Mouse (Mus musculus): ENCODE data around the gene A930033H14Rik. TPM values are rescaled to one million over a fixed set of nuclear protein-coding genes. Genes with fewer than 3 reads are reported as not detected.

Gene A930033H14Rik
- polyA plus RNA-seq, 1 experiment from 2014 or later, result 2.0 TPM

DNA sequence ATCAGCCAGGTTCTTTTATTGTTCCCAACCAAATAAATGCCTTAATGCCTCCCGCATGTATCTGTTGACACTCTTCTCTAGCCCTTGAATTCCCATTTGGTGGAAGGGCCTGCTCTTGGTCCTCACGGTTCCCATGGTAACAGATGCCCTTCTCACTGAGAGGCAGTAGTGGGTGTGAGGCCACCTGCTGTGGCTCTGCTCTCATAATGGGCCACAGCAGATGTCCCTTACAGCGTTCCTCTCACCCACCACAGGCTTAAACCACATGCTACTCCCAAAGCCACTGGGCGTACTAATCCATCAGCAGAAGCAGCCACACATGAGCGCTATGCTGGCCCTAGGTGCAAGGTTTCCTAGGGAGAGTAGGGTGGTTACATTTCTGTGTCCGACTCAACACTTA is 25.4 kb upstream of the A930033H14Rik start:
- WGBS, result 51% methylated on average over 6 of the region's 6 CpGs
- H3K9me3 ChIP-seq (ENCODE audit: control insufficient read depth, low read length), result peaks cover 6% of the 10 kb centered on the region; the same call in 1 of the 2 replicates
- no peaks in the 10 kb centered on the region for H3K27me3 ChIP-seq (ENCODE audit: control insufficient read depth, insufficient read depth, low read length)
- no peaks in the 10 kb centered on the region for H3K36me3 ChIP-seq (replicated peaks; ENCODE audit: control insufficient read depth, insufficient read depth)
- H3K4me2 ChIP-seq (replicated peaks), result no peak overlapping the region
- no peaks in the 10 kb centered on the region for H3K4me1 ChIP-seq (replicated peaks; ENCODE audit: control insufficient read depth, insufficient read depth, low read length)
- no peak overlapping the region for H3K27ac ChIP-seq
- no peak overlapping the region for H3K9ac ChIP-seq
- DNase-seq (ENCODE audit: low spot score), result no peak
- no peak for ATAC-seq (ENCODE audit: low FRiP score)
- H3K4me3 ChIP-seq (replicated peaks; ENCODE audit: low read length), result no peak overlapping the region

DNA sequence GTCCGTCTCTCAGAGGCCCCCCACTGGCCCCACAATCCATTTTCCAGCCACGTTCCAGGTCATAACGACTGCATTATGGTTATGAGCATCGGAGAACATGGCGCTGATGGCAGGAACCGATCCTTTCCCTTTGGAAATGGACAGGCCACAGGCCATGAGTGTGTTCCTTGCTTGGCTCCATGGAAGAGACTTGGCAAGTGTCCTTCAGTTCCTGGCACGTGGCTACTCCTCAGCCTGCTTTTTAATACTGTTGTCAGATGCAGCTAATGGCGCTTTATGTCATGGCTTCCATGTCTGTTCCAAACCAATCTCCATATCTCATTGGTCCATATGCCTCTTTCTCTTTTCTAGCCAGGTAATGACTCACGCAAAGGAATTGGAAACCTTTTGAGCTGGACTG is 24.9 kb upstream of the A930033H14Rik start:
- H3K27ac ChIP-seq, result no peak overlapping the region
- peaks cover 6% of the 10 kb centered on the region; the same call in 1 of the 2 replicates for H3K9me3 ChIP-seq (ENCODE audit: control insufficient read depth, low read length)
- WGBS, result 88% methylated on average over 9 of the region's 9 CpGs
- H3K4me2 ChIP-seq (replicated peaks), result no peak overlapping the region
- no peak overlapping the region for H3K4me3 ChIP-seq (replicated peaks; ENCODE audit: low read length)
- H3K27me3 ChIP-seq (ENCODE audit: control insufficient read depth, insufficient read depth, low read length), result no peaks in the 10 kb centered on the region
- DNase-seq (ENCODE audit: low spot score), result no peak
- no peak for ATAC-seq (ENCODE audit: low FRiP score)
- H3K36me3 ChIP-seq (replicated peaks; ENCODE audit: control insufficient read depth, insufficient read depth), result no peaks in the 10 kb centered on the region
- no peak overlapping the region for H3K9ac ChIP-seq
- H3K4me1 ChIP-seq (replicated peaks; ENCODE audit: control insufficient read depth, insufficient read depth, low read length), result no peaks in the 10 kb centered on the region

DNA sequence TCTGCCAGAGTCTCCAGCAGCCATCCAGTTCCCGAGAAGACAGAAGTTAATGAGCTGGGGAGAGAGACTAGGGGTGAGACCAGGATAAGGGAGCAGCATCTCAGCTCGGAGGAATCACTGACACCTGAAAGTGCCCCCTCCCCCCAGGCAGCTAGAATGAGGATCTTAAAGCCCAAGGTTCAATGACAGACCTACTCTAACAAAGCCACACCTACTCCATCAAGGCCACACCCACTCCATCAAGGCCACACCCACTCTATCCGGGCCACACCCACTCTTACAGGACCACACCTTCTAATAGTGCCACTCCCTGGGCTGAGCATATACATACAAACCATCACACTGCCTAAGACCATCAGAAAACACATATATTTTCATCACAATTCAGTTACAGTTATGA is 24.3 kb upstream of the A930033H14Rik start:
- ATAC-seq (ENCODE audit: low FRiP score) (no peak), DNase-seq (ENCODE audit: low spot score) (no peak)
- no peaks in the 10 kb centered on the region for H3K4me1 ChIP-seq (replicated peaks; ENCODE audit: control insufficient read depth, insufficient read depth, low read length)
- no peak overlapping the region for H3K9ac ChIP-seq
- H3K4me3 ChIP-seq (replicated peaks; ENCODE audit: low read length), result no peak overlapping the region
- no peak overlapping the region for H3K27ac ChIP-seq
- H3K36me3 ChIP-seq (replicated peaks; ENCODE audit: control insufficient read depth, insufficient read depth), result no peaks in the 10 kb centered on the region
- H3K9me3 ChIP-seq (ENCODE audit: control insufficient read depth, low read length), result peaks cover 5% of the 10 kb centered on the region; the same call in 1 of the 2 replicates
- WGBS, result 88% methylated on average over 3 of the region's 3 CpGs
- H3K27me3 ChIP-seq (ENCODE audit: control insufficient read depth, insufficient read depth, low read length), result no peaks in the 10 kb centered on the region
- H3K4me2 ChIP-seq (replicated peaks), result no peak overlapping the region

DNA sequence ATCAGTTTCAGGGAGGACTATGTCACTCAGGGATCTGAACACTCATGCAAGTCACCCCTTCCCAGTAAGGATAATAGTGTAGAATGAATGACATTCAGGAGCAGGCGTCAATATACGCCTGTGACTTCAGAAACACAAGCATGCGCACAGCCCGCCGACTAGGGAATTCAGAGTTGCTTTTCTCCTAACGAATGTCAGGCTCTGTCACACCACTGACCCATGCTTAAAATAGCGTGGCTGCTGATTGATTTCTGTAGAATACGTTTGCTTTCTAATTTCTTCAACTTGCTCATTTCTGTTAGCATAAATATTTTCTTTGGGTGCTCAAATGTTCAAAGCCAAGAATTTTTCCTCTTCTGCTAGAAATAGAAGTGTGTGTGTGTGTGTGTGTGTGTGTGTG is 13.1 kb upstream of the A930033H14Rik start:
- no peak overlapping the region for H3K9ac ChIP-seq
- H3K9me3 ChIP-seq (ENCODE audit: control insufficient read depth, low read length), result no peaks in the 10 kb centered on the region
- WGBS, result 69% methylated on average over 8 of the region's 8 CpGs

DNA sequence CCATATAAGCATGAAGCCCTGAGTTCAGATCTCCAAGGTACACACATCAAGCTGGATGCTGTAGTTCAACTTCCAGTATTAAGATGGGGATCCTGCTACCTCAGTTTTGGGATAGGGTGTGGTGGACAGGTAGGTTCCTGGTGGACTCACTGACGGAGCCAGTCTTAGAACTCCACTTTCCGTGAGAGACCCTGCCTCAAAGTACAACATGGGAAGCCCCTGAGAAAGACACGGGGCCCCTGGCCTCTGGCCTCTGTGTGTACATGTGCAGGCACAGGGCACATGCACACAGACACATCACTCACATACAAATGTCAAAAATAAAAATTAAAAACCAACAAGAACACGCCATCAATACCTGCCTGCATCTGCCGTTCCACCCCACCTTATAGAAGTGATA is 12.6 kb upstream of the A930033H14Rik start:
- no peak for DNase-seq (ENCODE audit: low spot score)
- H3K27me3 ChIP-seq (ENCODE audit: control insufficient read depth, insufficient read depth, low read length), result no peaks in the 10 kb centered on the region
- whole genome bisulfite sequencing, result 97% methylated on average over 5 of the region's 5 CpGs
- no peak overlapping the region for H3K4me3 ChIP-seq (replicated peaks; ENCODE audit: low read length)
- H3K4me2 ChIP-seq (replicated peaks), result no peak overlapping the region
- H3K9ac ChIP-seq, result no peak overlapping the region
- H3K27ac ChIP-seq, result no peak overlapping the region
- no peaks in the 10 kb centered on the region for H3K9me3 ChIP-seq (ENCODE audit: control insufficient read depth, low read length)
- H3K4me1 ChIP-seq (replicated peaks; ENCODE audit: control insufficient read depth, insufficient read depth, low read length), result no peaks in the 10 kb centered on the region
- 0 out of 2 replicates have a peak, but pooled peaks cover under 1% of the 10 kb centered on the region for H3K36me3 ChIP-seq (replicated peaks; ENCODE audit: control insufficient read depth, insufficient read depth)
- no peak for ATAC-seq (ENCODE audit: low FRiP score)

More for the DNA sequence above, 13.1 kb upstream of the A930033H14Rik start:
- DNase-seq (ENCODE audit: low spot score), result no peak
- no peaks in the 10 kb centered on the region for H3K36me3 ChIP-seq (replicated peaks; ENCODE audit: control insufficient read depth, insufficient read depth)
- H3K4me2 ChIP-seq (replicated peaks), result no peak overlapping the region
- no peaks in the 10 kb centered on the region for H3K4me1 ChIP-seq (replicated peaks; ENCODE audit: control insufficient read depth, insufficient read depth, low read length)
- no peak overlapping the region for H3K4me3 ChIP-seq (replicated peaks; ENCODE audit: low read length)
- ATAC-seq (ENCODE audit: low FRiP score), result no peak
- H3K27ac ChIP-seq, result no peak overlapping the region
- no peaks in the 10 kb centered on the region for H3K27me3 ChIP-seq (ENCODE audit: control insufficient read depth, insufficient read depth, low read length)

DNA sequence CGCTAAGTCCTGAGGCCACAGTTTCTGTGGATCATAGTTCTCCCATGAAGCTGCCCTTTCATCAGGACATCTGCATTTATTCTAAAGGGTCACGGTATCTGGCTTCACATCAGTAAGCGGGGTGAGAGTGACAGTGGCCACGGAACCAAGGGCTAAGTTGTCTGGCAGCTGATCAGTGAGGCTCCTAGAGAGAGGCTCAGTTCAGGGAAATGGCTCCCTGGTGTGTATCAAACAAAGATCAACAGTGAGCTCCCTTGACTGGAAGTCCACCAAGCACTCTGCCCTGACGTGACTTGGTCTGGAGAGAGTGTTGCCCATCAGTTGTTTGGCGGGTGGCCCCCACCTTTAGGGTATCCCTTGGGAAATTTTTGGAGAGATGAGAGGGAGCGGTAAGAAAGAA is 11.4 kb upstream of the A930033H14Rik start:
- ATAC-seq (ENCODE audit: low FRiP score) (no peak), DNase-seq (ENCODE audit: low spot score) (no peak)
- no peak overlapping the region for H3K27ac ChIP-seq
- H3K4me3 ChIP-seq (replicated peaks; ENCODE audit: low read length), result no peak overlapping the region
- no peaks in the 10 kb centered on the region for H3K4me1 ChIP-seq (replicated peaks; ENCODE audit: control insufficient read depth, insufficient read depth, low read length)
- H3K36me3 ChIP-seq (replicated peaks; ENCODE audit: control insufficient read depth, insufficient read depth), result 0 out of 2 replicates have a peak, but pooled peaks cover 4% of the 10 kb centered on the region
- 65% methylated on average over 7 of the region's 7 CpGs for WGBS
- no peak overlapping the region for H3K9ac ChIP-seq
- no peak overlapping the region for H3K4me2 ChIP-seq (replicated peaks)
- no peaks in the 10 kb centered on the region for H3K27me3 ChIP-seq (ENCODE audit: control insufficient read depth, insufficient read depth, low read length)
- H3K9me3 ChIP-seq (ENCODE audit: control insufficient read depth, low read length), result no peaks in the 10 kb centered on the region

DNA sequence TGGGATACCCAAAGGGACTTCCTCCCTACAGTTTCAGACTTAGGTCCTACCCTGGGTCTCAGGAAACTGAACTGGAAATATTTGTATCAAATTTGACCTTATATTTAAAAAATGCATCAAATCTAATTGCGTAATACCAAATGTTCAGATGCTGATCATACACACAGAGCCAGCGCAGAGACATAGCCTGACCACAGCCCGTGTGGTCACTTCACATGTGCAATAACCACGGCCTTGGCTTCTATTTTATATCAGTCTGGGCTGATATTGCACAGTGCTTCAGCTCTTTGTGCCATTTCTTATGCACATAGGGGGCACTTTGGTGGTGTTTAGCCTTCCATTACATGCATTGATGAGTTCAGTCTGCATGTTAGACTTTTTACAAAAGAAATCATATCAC is 10.3 kb upstream of the A930033H14Rik start:
- H3K27me3 ChIP-seq (ENCODE audit: control insufficient read depth, insufficient read depth, low read length), result no peaks in the 10 kb centered on the region
- 93% methylated on average over 4 of the region's 4 CpGs for WGBS
- H3K27ac ChIP-seq, result no peak overlapping the region
- H3K4me3 ChIP-seq (replicated peaks; ENCODE audit: low read length), result no peak overlapping the region
- H3K9me3 ChIP-seq (ENCODE audit: control insufficient read depth, low read length), result no peaks in the 10 kb centered on the region
- no peak overlapping the region for H3K9ac ChIP-seq
- H3K36me3 ChIP-seq (replicated peaks; ENCODE audit: control insufficient read depth, insufficient read depth), result 0 out of 2 replicates have a peak, but pooled peaks cover 4% of the 10 kb centered on the region
- DNase-seq (ENCODE audit: low spot score), result no peak
- H3K4me2 ChIP-seq (replicated peaks), result no peak overlapping the region
- no peak for ATAC-seq (ENCODE audit: low FRiP score)
- H3K4me1 ChIP-seq (replicated peaks; ENCODE audit: control insufficient read depth, insufficient read depth, low read length), result no peaks in the 10 kb centered on the region

DNA sequence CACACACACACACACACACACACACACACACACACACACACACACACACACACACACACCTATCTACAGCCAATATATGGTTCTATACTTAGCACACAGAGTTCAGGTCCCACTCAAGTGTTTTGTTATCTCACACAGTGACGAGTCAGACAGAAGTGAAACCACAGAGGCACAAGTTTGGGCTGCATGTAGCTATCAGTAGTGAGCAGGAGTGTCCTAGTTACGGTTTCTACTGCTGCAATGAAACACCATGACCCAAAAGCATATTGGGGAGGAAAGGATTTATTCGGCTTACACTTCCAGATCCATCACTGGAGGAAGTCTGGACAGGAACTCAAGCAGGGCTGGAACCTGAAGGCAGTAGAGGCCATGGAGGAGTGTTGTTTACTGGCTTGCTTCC is 9.1 kb upstream of the A930033H14Rik start:
- Histone ChIP-seq H3K27ac (no peak overlapping the region), H3K27me3 (ENCODE audit: control insufficient read depth, insufficient read depth, low read length) (no peaks in the 10 kb centered on the region), H3K9ac (no peak overlapping the region), H3K4me3 (replicated peaks; ENCODE audit: low read length) (no peak overlapping the region), H3K36me3 (replicated peaks; ENCODE audit: control insufficient read depth, insufficient read depth) (0 out of 2 replicates have a peak, but pooled peaks cover 4% of the 10 kb centered on the region), H3K4me1 (replicated peaks; ENCODE audit: control insufficient read depth, insufficient read depth, low read length) (no peaks in the 10 kb centered on the region), H3K4me2 (replicated peaks) (no peak overlapping the region), H3K9me3 (ENCODE audit: control insufficient read depth, low read length) (no peaks in the 10 kb centered on the region)
- ATAC-seq (ENCODE audit: low FRiP score), result no peak
- 94% methylated on average over 3 of the region's 3 CpGs for WGBS
- no peak for DNase-seq (ENCODE audit: low spot score)

DNA sequence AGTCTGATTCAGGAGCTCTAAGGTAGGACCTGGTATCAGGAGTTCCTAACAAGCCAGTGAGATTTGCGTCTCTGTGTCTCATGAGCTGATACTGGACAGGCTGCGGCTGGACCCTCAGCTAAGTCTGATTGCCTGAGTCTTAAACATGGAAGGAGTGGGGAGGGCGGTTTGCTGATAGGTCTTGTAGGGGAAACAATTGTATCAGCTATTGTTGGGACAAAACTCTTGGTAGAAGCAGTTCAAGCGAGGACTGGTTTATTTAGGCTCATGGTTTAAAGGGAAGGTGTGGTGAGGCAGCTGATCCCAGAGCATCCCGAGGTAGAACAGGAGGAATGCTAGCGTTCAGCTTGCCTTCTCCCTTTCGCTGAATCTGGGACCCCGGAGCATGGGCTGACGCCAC is 8.2 kb upstream of the A930033H14Rik start:
- Histone ChIP-seq H3K9ac (no peak overlapping the region), H3K27ac (no peak overlapping the region), H3K4me3 (replicated peaks; ENCODE audit: low read length) (no peak overlapping the region), H3K9me3 (ENCODE audit: control insufficient read depth, low read length) (no peaks in the 10 kb centered on the region), H3K4me2 (replicated peaks) (no peak overlapping the region), H3K4me1 (replicated peaks; ENCODE audit: control insufficient read depth, insufficient read depth, low read length) (no peaks in the 10 kb centered on the region), H3K27me3 (ENCODE audit: control insufficient read depth, insufficient read depth, low read length) (no peaks in the 10 kb centered on the region), H3K36me3 (replicated peaks; ENCODE audit: control insufficient read depth, insufficient read depth) (peaks cover 9% of the 10 kb centered on the region; the same call in 1 of the 2 replicates)
- no peak for DNase-seq (ENCODE audit: low spot score)
- WGBS, result over 99% methylated on average over 9 of the region's 9 CpGs
- ATAC-seq (ENCODE audit: low FRiP score), result no peak

DNA sequence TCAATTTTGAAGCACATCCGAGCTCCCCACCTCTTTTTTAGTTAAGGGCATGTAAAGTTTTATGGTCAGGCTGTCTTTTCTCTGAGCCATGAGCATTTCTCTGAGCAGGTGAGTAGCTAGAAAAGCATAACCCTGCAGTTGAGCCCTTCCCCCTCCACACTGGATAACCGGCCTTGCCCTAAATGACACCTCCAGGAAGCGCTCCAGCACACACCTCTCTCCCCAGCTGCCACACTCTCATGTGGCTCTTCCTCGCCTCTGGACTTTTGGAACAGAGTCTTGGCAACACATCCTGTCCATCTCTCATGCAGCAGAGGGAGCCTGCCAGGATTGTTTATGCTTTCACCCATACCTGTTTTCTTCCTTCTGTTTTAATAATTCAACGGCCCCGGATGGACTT is 7.4 kb upstream of the A930033H14Rik start:
- no peaks in the 10 kb centered on the region for H3K9me3 ChIP-seq (ENCODE audit: control insufficient read depth, low read length)
- ATAC-seq (ENCODE audit: low FRiP score), result no peak
- H3K27me3 ChIP-seq (ENCODE audit: control insufficient read depth, insufficient read depth, low read length), result no peaks in the 10 kb centered on the region
- 93% methylated on average over 6 of the region's 6 CpGs for WGBS
- H3K4me3 ChIP-seq (replicated peaks; ENCODE audit: low read length), result no peak overlapping the region
- no peak for DNase-seq (ENCODE audit: low spot score)
- H3K27ac ChIP-seq, result no peak overlapping the region
- H3K4me2 ChIP-seq (replicated peaks), result no peak overlapping the region
- peaks cover 9% of the 10 kb centered on the region; the same call in 1 of the 2 replicates for H3K36me3 ChIP-seq (replicated peaks; ENCODE audit: control insufficient read depth, insufficient read depth)
- no peak overlapping the region for H3K9ac ChIP-seq
- H3K4me1 ChIP-seq (replicated peaks; ENCODE audit: control insufficient read depth, insufficient read depth, low read length), result no peaks in the 10 kb centered on the region

All from hindbrain, embryonic 14.5 days (tissue).